Mouse (Mus musculus) E14TG2a.4 (cell line): ENCODE data around the gene Stmn1.

Experiments used
- H3K27me3 ChIP-seq: 2 replicates; pipeline ENCODE4 v1.6.1; 2014; ENCODE audit warnings: low read length, control low read depth; ENCODE audit not compliant: insufficient read depth
- H3K36me3 ChIP-seq: 2 replicates; pipeline ENCODE4 v1.6.1; 2014; ENCODE audit warnings: low read length, control low read depth; ENCODE audit not compliant: insufficient read depth
- H3K4me1 ChIP-seq: replicated peaks from 2 replicates; pipeline ENCODE4 v1.6.1; 2014; ENCODE audit warnings: low read depth, low read length, control low read depth
- H3K4me3 ChIP-seq: replicated peaks from 2 replicates; pipeline ENCODE4 v1.5.1; 2014; ENCODE audit warnings: mild to moderate bottlenecking, low read length
- H3K9me3 ChIP-seq: 2 replicates; pipeline ENCODE4 v1.6.1; 2014; ENCODE audit warnings: low read length, control low read depth
- CTCF ChIP-seq: conservative IDR thresholded peaks from 2 replicates; pipeline ENCODE4 v1.5.1; 2014; ENCODE audit warnings: low read length
- NANOG ChIP-seq: IDR thresholded peaks from 2 replicates; pipeline ENCODE4 v1.6.1; 2014; ENCODE audit warnings: borderline replicate concordance, low read length, mixed read lengths
- POU5F1 ChIP-seq: IDR thresholded peaks from 2 replicates; pipeline ENCODE4 v1.6.1; 2014; ENCODE audit warnings: low read length, borderline replicate concordance

The Stmn1 gene

DNA sequence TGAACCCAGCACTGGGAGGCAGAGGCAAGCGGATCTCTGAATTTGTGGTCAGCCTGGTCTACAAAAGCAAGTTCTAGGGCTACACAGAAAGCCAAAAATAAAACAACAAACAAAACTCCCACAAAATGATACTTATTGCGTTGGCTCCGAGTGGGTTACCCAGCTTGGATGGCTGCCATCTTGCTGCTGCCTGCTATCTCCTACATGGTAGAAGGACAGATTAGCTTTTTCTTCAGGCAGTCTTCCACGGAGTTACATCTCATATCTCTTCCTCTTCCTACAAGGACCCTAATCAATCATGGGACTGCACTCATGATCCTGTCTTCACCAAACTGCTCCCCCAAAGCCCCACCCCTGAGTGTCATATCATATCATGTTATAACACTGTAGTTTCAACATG lies 28.2 kb upstream of the Stmn1 start:
- peaks cover 42% of the 10 kb centered on the region for H3K4me1 ChIP-seq
- H3K36me3 ChIP-seq: no peaks in the 10 kb centered on the region
- peaks cover 9% of the 10 kb centered on the region for H3K9me3 ChIP-seq
- no peak for TF ChIP-seq NANOG
- TF ChIP-seq CTCF: no peak
- no peak for TF ChIP-seq POU5F1
- H3K4me3 ChIP-seq: no peak overlapping the region
- 0 out of 2 replicates have a peak, but pooled peaks cover 6% of the 10 kb centered on the region for H3K27me3 ChIP-seq

DNA sequence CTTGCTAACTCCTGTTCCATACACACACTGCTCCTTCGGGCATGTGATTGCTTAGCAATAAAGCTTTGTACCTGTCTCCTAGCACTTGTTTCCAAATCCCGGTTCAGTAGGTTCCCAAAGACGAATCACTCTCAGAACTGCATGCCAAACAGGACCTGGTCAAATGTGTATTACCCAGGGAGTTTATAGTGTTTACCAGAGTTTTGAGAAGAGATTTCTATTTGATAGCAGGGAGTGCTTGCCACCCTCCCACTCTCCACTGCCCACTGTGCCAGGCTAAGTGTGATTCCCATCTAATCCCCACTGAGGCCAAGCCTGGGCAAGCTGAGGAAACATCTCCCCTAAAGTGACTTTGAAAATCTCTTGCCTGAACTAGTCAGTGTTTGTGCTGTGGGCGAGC lies 25.9 kb upstream of the Stmn1 start:
- TF ChIP-seq POU5F1: no peak
- TF ChIP-seq CTCF: no peak
- Histone ChIP-seq H3K27me3 (0 out of 2 replicates have a peak, but pooled peaks cover 6% of the 10 kb centered on the region), H3K4me3 (no peak overlapping the region)

DNA sequence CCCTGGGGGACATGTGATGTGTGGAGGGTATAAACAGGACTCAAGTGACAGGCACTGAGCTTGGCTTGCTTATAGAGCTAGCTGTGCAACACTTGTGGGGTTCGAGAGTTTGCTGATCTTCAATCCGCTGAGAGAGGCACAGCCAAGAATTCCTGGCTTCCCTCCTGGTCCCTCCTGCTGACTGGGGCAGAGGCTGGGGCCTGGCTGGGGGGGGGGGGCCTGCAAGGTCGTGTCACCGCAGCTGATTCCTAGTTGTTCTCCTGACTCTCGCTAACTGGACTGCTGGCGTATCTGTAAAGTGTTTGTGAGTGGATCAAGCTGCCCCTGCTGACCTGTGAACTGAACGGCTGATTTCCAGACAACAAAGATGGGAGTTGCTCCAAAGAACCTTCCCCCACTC lies 24.5 kb upstream of the Stmn1 start:
- Histone ChIP-seq H3K4me1 (peaks cover 59% of the 10 kb centered on the region), H3K36me3 (no peaks in the 10 kb centered on the region), H3K4me3 (no peak overlapping the region), H3K27me3 (0 out of 2 replicates have a peak, but pooled peaks cover 6% of the 10 kb centered on the region), H3K9me3 (peaks cover 9% of the 10 kb centered on the region)
- no peak for TF ChIP-seq CTCF
- TF ChIP-seq NANOG: no peak
- no peak for TF ChIP-seq POU5F1

More for the DNA sequence above, 25.9 kb upstream of the Stmn1 start:
- H3K4me1 ChIP-seq: peaks cover 54% of the 10 kb centered on the region
- no peaks in the 10 kb centered on the region for H3K36me3 ChIP-seq
- peaks cover 9% of the 10 kb centered on the region for H3K9me3 ChIP-seq

DNA sequence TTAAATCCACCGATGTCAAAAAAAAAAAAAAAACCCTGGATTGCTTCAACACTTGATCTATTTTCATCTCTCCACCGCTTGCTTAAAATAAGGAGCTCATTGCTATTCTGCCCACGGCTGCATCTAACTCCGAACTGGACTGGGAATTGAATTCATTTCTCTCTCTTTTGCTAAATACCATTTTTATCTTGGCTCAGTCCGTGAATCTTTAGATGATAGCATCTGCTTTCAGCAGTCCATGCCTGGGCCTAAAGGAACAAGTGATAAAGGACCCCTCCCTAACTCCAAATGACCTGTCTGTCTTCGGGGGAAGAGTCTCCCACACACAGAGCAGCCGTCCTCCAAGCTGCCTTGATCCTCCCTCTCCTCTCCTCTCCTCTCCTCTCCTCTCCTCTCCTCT lies 23.2 kb upstream of the Stmn1 start:
- TF ChIP-seq NANOG: no peak
- Histone ChIP-seq H3K9me3 (peaks cover 9% of the 10 kb centered on the region), H3K36me3 (no peaks in the 10 kb centered on the region), H3K4me1 (peaks cover 61% of the 10 kb centered on the region), H3K27me3 (0 out of 2 replicates have a peak, but pooled peaks cover 6% of the 10 kb centered on the region), H3K4me3 (no peak overlapping the region)

DNA sequence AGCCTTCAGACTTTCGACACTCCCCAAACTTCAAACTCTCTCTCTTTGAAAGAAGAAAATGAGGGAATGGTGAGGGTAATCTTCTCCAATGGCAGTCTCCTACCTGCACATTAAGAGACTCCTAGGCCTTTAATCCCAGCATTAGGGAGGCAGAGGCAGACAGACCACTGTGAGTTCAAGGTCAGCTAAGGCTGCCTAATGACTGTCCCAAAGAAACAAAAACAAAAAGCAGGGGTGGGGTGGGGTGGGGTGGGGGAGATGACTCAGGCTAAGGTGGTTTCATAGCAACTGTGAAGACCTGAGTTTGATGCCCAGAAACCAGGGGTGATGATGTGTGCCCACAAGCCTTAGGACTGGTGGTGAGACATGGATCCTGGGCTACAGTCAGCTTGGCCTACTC lies 22.6 kb upstream of the Stmn1 start:
- no peak for TF ChIP-seq POU5F1
- no peak for TF ChIP-seq NANOG
- no peak for TF ChIP-seq CTCF
- H3K27me3 ChIP-seq: 0 out of 2 replicates have a peak, but pooled peaks cover 6% of the 10 kb centered on the region

DNA sequence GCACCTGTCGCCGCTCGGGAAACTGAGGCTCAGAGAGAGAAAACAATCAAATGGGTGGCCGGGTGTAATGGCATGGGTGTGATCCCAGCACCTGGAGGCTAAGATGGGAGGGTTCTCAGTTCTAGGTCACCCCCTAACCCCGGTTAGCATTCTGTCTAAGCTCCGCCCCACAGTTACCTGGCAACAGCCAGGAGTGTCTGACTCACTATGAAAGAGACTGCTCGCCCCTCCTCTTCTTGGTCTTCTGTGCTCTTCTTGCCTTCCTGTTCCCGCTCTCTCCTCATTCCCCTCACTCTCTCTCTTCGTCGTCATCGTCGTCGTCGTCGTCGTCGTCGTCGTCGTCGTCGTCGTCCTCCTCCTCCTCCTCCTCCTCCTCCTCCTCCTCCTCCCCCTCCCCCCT lies 20.2 kb upstream of the Stmn1 start:
- peaks cover 77% of the 10 kb centered on the region for H3K4me1 ChIP-seq
- TF ChIP-seq POU5F1: no peak
- no peak for TF ChIP-seq CTCF
- TF ChIP-seq NANOG: no peak
- no peaks in the 10 kb centered on the region for H3K36me3 ChIP-seq
- peak overlapping the region; percentile 56 for H3K4me3 ChIP-seq
- H3K9me3 ChIP-seq: peaks cover 2% of the 10 kb centered on the region
- H3K27me3 ChIP-seq: peaks cover 2% of the 10 kb centered on the region; the same call in 1 of the 2 replicates

More for the DNA sequence above, 22.6 kb upstream of the Stmn1 start:
- Histone ChIP-seq H3K4me1 (peaks cover 66% of the 10 kb centered on the region), H3K4me3 (peak overlapping the region; percentile 35), H3K36me3 (no peaks in the 10 kb centered on the region), H3K9me3 (peaks cover 9% of the 10 kb centered on the region)

DNA sequence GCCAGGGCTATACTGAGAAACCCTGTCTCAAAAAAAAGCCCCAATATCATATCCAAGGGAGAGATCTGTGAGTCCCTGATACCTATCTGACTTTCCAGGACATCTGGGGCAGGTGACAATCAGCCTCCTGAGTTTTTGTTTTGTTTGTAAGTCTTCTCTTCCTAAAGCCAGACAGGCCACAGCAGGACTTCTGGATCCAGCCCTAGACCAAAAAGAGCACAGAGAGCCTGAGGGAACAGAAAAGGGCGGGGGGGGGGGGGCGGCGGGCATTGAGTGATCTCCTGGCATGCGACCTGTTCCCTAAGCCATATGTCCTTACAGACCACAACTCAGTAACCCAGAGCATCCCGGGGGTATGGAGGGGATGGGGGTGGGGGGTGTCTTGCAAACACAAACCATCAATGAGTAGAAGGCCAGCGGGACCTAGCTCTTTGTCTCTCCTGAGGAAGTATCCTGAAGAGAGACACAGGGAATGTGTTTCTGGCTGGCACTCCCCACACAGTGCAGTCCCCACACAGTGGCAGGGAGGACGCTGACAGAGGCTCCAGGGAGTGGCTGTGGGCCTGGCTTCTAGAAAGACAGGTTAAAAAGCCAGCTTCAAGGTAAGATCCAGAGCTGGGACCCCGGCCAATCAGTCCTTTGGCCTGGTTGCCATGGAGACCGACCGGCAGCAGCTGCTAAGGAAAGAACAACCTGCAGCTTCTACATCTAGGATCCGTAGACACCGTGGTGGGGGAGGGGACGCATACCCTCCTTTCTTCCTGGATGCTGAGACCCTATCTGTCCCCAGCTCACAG lies 18.3 kb upstream of the Stmn1 start:
- no peaks in the 10 kb centered on the region for H3K36me3 ChIP-seq
- H3K9me3 ChIP-seq: no peaks in the 10 kb centered on the region
- H3K27me3 ChIP-seq: peaks cover 11% of the 10 kb centered on the region; the same call in 1 of the 2 replicates
- H3K4me1 ChIP-seq: peaks cover 76% of the 10 kb centered on the region
- TF ChIP-seq POU5F1 (no peak), NANOG (no peak), CTCF (no peak)
- peak overlapping the region; percentile 48 for H3K4me3 ChIP-seq

DNA sequence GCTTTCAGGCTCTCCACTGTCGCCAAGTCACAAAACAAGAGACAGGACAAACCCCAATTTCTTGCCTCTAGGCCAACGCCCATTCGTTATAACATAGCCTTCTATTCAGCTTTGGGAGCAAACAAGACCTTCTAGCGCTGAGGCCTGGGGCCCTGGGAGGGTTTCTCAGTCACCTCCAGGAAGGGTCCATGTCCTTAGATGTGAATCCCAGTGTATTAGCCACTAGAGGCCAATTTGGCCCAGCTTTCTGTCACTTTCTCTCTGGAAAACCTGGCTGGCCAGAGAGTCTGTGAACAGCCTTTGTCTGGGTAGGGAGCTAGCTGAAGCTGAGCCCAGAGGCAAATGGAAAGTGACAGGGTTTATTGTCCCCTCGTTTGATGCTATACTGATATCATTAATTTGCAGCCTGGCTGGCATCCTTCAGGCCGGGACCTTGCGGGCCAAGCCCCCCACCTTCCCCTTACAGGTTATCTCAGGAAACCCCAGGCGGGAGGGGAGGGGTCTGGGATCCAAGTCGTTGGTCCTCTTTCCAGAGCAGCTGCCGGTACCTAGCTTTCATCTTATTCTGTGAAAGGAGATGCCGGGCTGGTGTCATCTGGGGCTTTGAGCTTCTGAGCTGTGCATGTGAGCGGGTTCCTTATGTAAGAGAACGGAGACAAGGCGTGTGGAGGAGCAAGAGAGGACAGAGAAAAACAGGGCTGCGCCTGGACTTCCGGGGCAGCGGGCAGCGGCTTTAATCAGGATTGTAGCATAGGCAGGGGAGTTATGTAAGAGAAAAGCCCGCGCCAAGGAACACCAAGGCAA lies 17.5 kb upstream of the Stmn1 start:
- Histone ChIP-seq H3K4me3 (peak overlapping the region; percentile 48), H3K36me3 (no peaks in the 10 kb centered on the region), H3K9me3 (no peaks in the 10 kb centered on the region), H3K27me3 (peaks cover 14% of the 10 kb centered on the region; the same call in 1 of the 2 replicates), H3K4me1 (peaks cover 77% of the 10 kb centered on the region)
- TF ChIP-seq POU5F1 (no peak), CTCF (no peak), NANOG (no peak)
